Mouse (Mus musculus): ENCODE measurements around the gene Kng1. TPM values are rescaled to one million over a fixed set of nuclear protein-coding genes. Genes with fewer than 3 reads are reported as not detected.
"Not testable (repeated sequence)": the region's sequence is repeated elsewhere in the genome, so short reads cannot be mapped to it uniquely, and the experiment has no call there.

Kng1 gene
- total and polyA plus RNA-seq, 3 experiments = not detected

DNA sequence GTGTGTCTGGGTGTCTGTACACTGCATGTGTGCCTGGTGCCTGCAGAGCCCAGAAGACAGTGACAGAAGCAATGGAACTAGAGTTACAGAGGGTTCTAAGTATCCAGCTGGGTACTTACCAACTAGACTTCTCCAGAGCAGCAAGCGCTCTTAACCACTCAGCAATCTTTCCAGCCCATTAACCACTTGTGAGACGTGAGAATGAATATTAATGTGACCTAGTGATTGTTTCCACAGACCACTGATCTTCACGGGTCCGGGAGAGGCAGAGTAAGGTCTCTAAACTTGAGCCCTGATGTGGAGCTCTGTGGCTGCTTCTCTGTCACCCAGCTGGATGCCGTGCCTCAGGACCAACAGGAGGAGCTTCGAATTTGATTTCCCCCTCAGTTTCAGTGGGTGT, 32.6 kb upstream of the Kng1 start (continued):
- TF ChIP-seq CHD1 (IDR thresholded peaks at IDR 0.05; ENCODE audit: low read depth, low read length) (no peak), CTCF (IDR thresholded peaks at IDR 0.05 in 2 of 3, conservative IDR thresholded peaks at IDR 0.05 in 1 of 3; ENCODE audit: control insufficient read depth in 1 of 3, insufficient read depth in 1 of 3, low read depth in 2 of 3, low read length in 3 of 3, poor library complexity in 1 of 3, severe bottlenecking in 1 of 3) (no peak), HCFC1 (IDR thresholded peaks at IDR 0.05; ENCODE audit: low read depth, low read length) (no peak), MAZ (IDR thresholded peaks at IDR 0.05; ENCODE audit: low read depth, low read length) (no peak), MXI1 (IDR thresholded peaks at IDR 0.05; ENCODE audit: low read depth, low read length) (no peak), ZC3H11A (IDR thresholded peaks at IDR 0.05; ENCODE audit: low read depth, low read length) (no peak)

- no peak overlapping the region for H3K9ac ChIP-seq (ENCODE audit: control insufficient read depth, low read depth, low read length, poor library complexity, severe bottlenecking)
- no peaks in the 10 kb centered on the region for H3K79me2 ChIP-seq (ENCODE audit: control insufficient read depth, insufficient read depth, low read length, poor library complexity)
- H3K27me3 ChIP-seq (ENCODE audit: control insufficient read depth in 1 of 2, insufficient read depth in 2 of 2, low read length in 2 of 2) = no peaks in the 10 kb centered on the region
- no peaks in the 10 kb centered on the region for H3K9me3 ChIP-seq (replicated peaks; ENCODE audit: insufficient read depth, low read length)
- H3K4me3 ChIP-seq (ENCODE audit: control insufficient read depth in 1 of 2, insufficient read depth in 1 of 2, low read depth in 2 of 2, low read length in 2 of 2) = no peak overlapping the region
- TF ChIP-seq SIN3A (IDR thresholded peaks at IDR 0.05; ENCODE audit: low read length) (no peak), MAFK (IDR thresholded peaks at IDR 0.05; ENCODE audit: borderline replicate concordance, low read depth, low read length) (no peak), ZC3H11A (IDR thresholded peaks at IDR 0.05; ENCODE audit: low read depth, low read length) (no peak), HCFC1 (IDR thresholded peaks at IDR 0.05; ENCODE audit: low read depth, low read length) (no peak)
- no peak overlapping the region for H3K27ac ChIP-seq (ENCODE audit: control insufficient read depth, low read depth, low read length)
- DNase-seq (ENCODE audit: low read depth, low spot score) = no peak
- H3K36me3 ChIP-seq (ENCODE audit: control insufficient read depth in 1 of 2, insufficient read depth in 2 of 2, low read length in 2 of 2) = no peaks in the 10 kb centered on the region
- H3K4me1 ChIP-seq (ENCODE audit: control insufficient read depth in 1 of 2, insufficient read depth in 2 of 2, low read length in 2 of 2) = no peaks in the 10 kb centered on the region
Observed at GRCm38 (mm10) chr16:23026582-23026981, 31.1 kb upstream of the Kng1 start.

GRCm38 (mm10) chr16:23027341-23027740, 30.3 kb upstream of the Kng1 start:
- not testable (repeated sequence) for H3K4me1 ChIP-seq (ENCODE audit: control insufficient read depth in 1 of 2, insufficient read depth in 2 of 2, low read length in 2 of 2); H3K79me2 ChIP-seq (ENCODE audit: control insufficient read depth, insufficient read depth, low read length, poor library complexity); H3K9me3 ChIP-seq (replicated peaks; ENCODE audit: insufficient read depth, low read length); H3K4me3 ChIP-seq (ENCODE audit: control insufficient read depth in 1 of 2, insufficient read depth in 1 of 2, low read depth in 2 of 2, low read length in 2 of 2); H3K9ac ChIP-seq (ENCODE audit: control insufficient read depth, low read depth, low read length, poor library complexity, severe bottlenecking); H3K27ac ChIP-seq (ENCODE audit: control insufficient read depth, low read depth, low read length); H3K27me3 ChIP-seq (ENCODE audit: control insufficient read depth in 1 of 2, insufficient read depth in 2 of 2, low read length in 2 of 2); DNase-seq (ENCODE audit: low read depth, low spot score); H3K36me3 ChIP-seq (ENCODE audit: control insufficient read depth in 1 of 2, insufficient read depth in 2 of 2, low read length in 2 of 2)

DNA sequence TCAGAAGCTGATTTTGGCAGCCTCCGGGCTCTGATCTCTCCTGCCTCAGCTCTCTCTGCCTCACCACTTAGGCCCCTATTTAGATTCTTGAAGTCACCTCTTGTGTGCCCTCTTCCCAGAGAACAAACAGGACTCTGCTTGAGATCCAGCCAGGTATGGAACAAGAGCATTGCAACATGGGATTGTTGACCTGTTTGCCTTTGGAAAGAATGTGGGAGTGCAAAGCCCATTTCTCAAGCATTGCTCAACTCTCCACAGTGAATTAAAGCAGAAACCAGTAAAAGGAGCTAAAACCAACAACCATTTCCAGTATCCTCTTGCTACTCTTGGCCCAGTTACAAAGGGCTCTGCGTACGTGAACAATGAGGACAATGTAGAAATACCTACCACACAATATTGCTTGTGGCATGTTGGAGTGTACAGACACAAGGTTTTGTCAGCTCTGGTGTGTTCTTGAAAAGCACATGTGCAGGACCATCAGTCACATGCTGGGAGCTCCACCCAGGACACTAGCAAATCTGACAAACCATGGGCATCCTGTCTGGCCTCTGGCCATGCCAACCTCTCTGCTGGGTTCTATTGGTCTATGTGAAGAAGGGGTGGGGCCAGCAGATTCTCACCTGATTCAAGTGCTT, 28.6 kb upstream of the Kng1 start, which contains the start of gene Kng2:
TSS of gene Kng2 (minus strand) at position 517 of the 635 bp plus-strand sequence.
- not testable (repeated sequence) for DNase-seq (ENCODE audit: low read depth, low spot score); H3K79me2 ChIP-seq (ENCODE audit: control insufficient read depth, insufficient read depth, low read length, poor library complexity); H3K9ac ChIP-seq (ENCODE audit: control insufficient read depth, low read depth, low read length, poor library complexity, severe bottlenecking); H3K36me3 ChIP-seq (ENCODE audit: control insufficient read depth in 1 of 2, insufficient read depth in 2 of 2, low read length in 2 of 2); H3K4me1 ChIP-seq (ENCODE audit: control insufficient read depth in 1 of 2, insufficient read depth in 2 of 2, low read length in 2 of 2); H3K27ac ChIP-seq (ENCODE audit: control insufficient read depth, low read depth, low read length); H3K9me3 ChIP-seq (replicated peaks; ENCODE audit: insufficient read depth, low read length); H3K4me3 ChIP-seq (ENCODE audit: control insufficient read depth in 1 of 2, insufficient read depth in 1 of 2, low read depth in 2 of 2, low read length in 2 of 2); H3K27me3 ChIP-seq (ENCODE audit: control insufficient read depth in 1 of 2, insufficient read depth in 2 of 2, low read length in 2 of 2)
